Mouse (Mus musculus): ENCODE data around the gene Cd53. TPM values are rescaled to one million over a fixed set of nuclear protein-coding genes. Genes with fewer than 3 reads are reported as not detected.

Cd53 gene
- polyA plus RNA-seq (2012; rRNA removed) = 1.9 and 2.8 TPM in 2 replicates

DNA sequence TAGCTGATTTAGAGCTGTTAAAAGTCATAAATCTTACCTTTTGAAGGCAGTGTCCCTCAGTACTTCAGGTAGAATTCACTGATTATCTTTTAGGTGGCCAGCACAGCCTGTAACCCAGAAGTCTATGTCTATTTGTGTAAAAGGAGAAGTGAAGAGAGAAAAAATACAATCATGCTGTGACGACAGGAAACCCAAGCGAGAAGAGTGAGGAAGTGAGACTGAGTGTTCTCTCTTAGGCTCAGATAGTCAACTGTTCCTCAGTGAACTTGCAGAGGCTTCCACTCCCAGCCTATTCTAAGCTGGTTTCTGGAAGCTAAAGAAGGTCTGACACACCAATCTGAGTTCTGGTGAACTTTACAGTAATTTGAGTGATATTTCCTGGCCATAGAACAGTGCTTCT, at the start of gene Cd53:
Gene Cd53 (minus strand): TSS at position 220 of the 400 bp plus-strand sequence.

GRCm38 (mm10) chr3:106826187-106826586, 36.2 kb upstream of the Cd53 start, which contains the start of gene Olfr266:
TSS of gene Olfr266 (minus strand) at chr3:106826287.

Other genes with a start within 250 kb of the Cd53 start
- 18.5 and 37.7 TPM in 2 replicates for gene Dram2, start 242.4 kb downstream of the Cd53 start, polyA plus RNA-seq (2012; rRNA removed)
- 15.1 and 30.4 TPM in 2 replicates for gene Cept1, start 242.3 kb downstream of the Cd53 start, polyA plus RNA-seq (2012; rRNA removed)
- 6.6 and 16.0 TPM in 2 replicates for gene Lrif1, start 105.2 kb downstream of the Cd53 start, polyA plus RNA-seq (2012; rRNA removed)
- not detected in 2 replicates for gene Olfr266, start 36.1 kb upstream of the Cd53 start, polyA plus RNA-seq (2012; rRNA removed)
- 2.8 and 3.1 TPM in 2 replicates for gene Kcna3, start 246.0 kb upstream of the Cd53 start, polyA plus RNA-seq (2012; rRNA removed)

Data from central nervous system, embryonic 11.5 days (tissue).